Mouse (Mus musculus) adrenal gland, postnatal 36 days (tissue): ENCODE measurements at regions not wholly inside any gene's neighbourhood (a gene's known extent, or its start where the extent isn't known, plus 50 kb on each side); places are given as distances from the start of the nearest gene placed in this dataset.

Experiments used
- DNase-seq, 2 experiments: peaks; one replicate each; pipeline ENCODE4 v3.0.0; 2021; ENCODE audit warnings: mixed read lengths in 1 of 2

DNA sequence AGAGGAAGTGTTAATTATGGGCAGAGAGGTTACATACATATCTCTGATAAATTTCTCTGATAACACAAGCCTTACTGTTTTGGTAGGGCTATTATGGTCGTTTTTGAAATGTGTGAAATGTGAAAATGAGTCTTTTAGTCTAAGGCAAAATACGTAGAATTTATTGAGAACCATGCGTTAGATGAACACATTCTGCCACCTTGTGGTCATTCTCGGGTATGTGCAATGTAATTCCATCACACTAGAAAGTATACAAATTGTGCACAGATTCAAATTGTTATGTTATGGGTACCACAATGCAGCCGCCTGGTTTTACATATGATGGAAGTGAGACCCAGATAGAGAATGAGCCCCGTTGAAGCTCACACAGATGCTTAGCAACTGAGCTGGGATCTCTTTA is 138.7 kb downstream of the Cdr1 start:
- peak in 1 of 2 experiments; percentile 1 for DNase-seq

DNA sequence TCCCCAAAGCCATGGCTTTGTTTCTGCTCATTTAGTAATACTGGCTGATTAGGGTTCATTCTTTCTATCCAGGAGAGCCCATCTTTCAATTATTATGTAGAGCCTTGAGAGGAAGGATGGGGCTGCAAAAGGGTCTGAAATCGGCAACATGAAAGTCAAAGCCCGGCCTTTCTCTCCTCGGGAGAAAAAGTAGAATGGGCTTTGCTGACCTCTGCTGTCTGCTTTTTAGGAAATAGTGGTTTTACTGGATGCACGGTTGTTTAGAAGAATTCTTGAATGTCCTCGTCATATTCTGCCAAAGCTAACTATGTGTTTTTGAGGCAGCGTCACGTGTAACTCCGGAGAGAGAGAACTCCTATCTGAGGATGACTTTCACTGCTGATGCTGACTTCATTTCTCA is 142.2 kb downstream of the Cdr1 start:
- no peak for DNase-seq
